8 mouse cellular contexts compared by ENCODE assay signal in the genomic region with DNA sequence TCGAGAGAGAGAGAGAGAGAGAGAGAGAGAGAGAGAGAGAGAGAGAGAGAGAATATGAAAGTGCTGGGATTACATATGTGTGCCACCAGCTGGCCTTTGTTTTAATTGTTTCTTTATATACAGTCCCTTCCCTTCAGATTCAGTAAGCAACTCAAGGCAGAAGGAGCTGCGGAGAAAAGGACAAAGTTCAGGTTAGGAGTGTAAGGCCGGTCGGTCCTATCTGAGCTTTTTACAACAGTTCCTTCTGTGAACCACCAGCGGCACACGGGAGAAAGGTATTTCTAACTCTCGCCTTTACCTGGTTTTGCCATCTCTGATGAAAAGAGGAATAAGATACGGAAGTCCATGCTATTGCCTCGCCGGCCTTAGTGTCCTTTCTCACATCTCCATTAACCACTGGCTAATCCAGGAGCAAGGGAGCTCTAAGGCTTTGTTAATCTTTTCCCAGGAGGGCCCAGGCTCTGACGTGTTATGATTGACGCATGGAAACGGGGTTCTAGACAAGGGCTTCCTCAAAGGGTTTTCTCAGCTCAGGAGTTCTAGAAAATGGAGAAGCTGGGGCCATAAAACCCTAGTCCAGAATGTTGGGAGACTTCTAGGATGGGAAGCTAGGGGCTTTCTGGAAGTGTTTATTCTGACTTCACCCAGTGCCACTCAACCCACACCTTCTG. TPM values are rescaled to one million over a fixed set of nuclear protein-coding genes. Genes with fewer than 3 reads are reported as not detected.
DNase-seq lines count a peak whose midpoint lies in the region; ATAC-seq and TF ChIP-seq lines count a peak whose summit lies in the region.

No protein-coding gene starts in this region.

- peak overlapping the region; percentile 69; the same call in 1 of the 2 replicates for H3K9ac ChIP-seq in forebrain, postnatal 0 days
- peak overlapping the region; percentile 81 for H3K9ac ChIP-seq in neural tube, embryonic 15.5 days (replicated peaks)

- 67% methylated on average over 13 of the region's 13 CpGs for WGBS in lung, adult 2 months
- WGBS in forebrain, postnatal 0 days, result 61% methylated on average over 13 of the region's 13 CpGs
- WGBS in large intestine, adult 2 months, result 27% methylated on average over 13 of the region's 13 CpGs
- 62% methylated on average over 13 of the region's 13 CpGs for WGBS in neural tube, embryonic 15.5 days

- no peaks in the 10 kb centered on the region for H3K9me3 ChIP-seq in forebrain, postnatal 0 days (ENCODE audit: low read length)
- H3K9me3 ChIP-seq in neural tube, embryonic 15.5 days (replicated peaks), result no peaks in the 10 kb centered on the region

- H3K4me2 ChIP-seq in forebrain, postnatal 0 days (ENCODE audit: low read depth), result peak overlapping the region; percentile 90
- peak overlapping the region; percentile 70 for H3K4me2 ChIP-seq in neural tube, embryonic 15.5 days

- H3K27ac ChIP-seq in forebrain, postnatal 0 days (ENCODE audit: low read depth, low read length), result no peak overlapping the region
- peak overlapping the region; percentile 45; the same call in 1 of the 2 replicates for H3K27ac ChIP-seq in neural tube, embryonic 15.5 days (replicated peaks)

- no peaks in the 10 kb centered on the region for H3K27me3 ChIP-seq in forebrain, postnatal 0 days (ENCODE audit: insufficient read depth, low read length)
- H3K27me3 ChIP-seq in neural tube, embryonic 15.5 days (replicated peaks), result no peaks in the 10 kb centered on the region

- TF ChIP-seq CTCF in lung, adult 2 months (IDR thresholded peaks at IDR 0.05; ENCODE audit: insufficient read depth, low read length), result no peak
- no peak for TF ChIP-seq CTCF in forebrain, postnatal 0 days (IDR thresholded peaks at IDR 0.05; ENCODE audit: low read depth)

- no peak for DNase-seq in lung, adult 2 months
- DNase-seq in lung, postnatal 36 days, result no peak
- no peak for DNase-seq in forebrain, postnatal 0 days
- DNase-seq in large intestine, adult 2 months (ENCODE audit: low read depth, low spot score), result peak; percentile 57
- no peak for DNase-seq in right cerebral cortex, postnatal 4 days
- DNase-seq in right cerebral cortex, postnatal 25 days, result no peak
- DNase-seq in layer of hippocampus, adult 11-12 months (ENCODE audit: low spot score), result no peak

- H3K4me1 ChIP-seq in lung, adult 2 months (ENCODE audit: control insufficient read depth, insufficient read depth, low read length), result no peaks in the 10 kb centered on the region
- no peaks in the 10 kb centered on the region for H3K4me1 ChIP-seq in forebrain, postnatal 0 days (ENCODE audit: insufficient read depth)
- peaks cover 26% of the 10 kb centered on the region for H3K4me1 ChIP-seq in neural tube, embryonic 15.5 days

- no peak for ATAC-seq in forebrain, postnatal 0 days
- ATAC-seq in neural tube, embryonic 15.5 days (ENCODE audit: low FRiP score), result no peak

- no peak for TF ChIP-seq POLR2A in lung, adult 2 months (IDR thresholded peaks at IDR 0.05; ENCODE audit: borderline replicate concordance, extremely low read depth, low read depth, low read length)

- H3K4me3 ChIP-seq in lung, adult 2 months (replicated peaks; ENCODE audit: extremely low read depth, low read depth, low read length), result peak overlapping the region; percentile 65
- peak overlapping the region; percentile 74 for H3K4me3 ChIP-seq in forebrain, postnatal 0 days (ENCODE audit: low read depth, low read length)
- peak overlapping the region; percentile 64 for H3K4me3 ChIP-seq in neural tube, embryonic 15.5 days (replicated peaks)

- H3K36me3 ChIP-seq in forebrain, postnatal 0 days (ENCODE audit: insufficient read depth), result no peaks in the 10 kb centered on the region
- H3K36me3 ChIP-seq in neural tube, embryonic 15.5 days, result no peaks in the 10 kb centered on the region

RNA-seq across cellular contexts. Expression of gene Cd63, which starts 8.1 kb away (rescaled TPM):
- polyA plus RNA-seq in lung, adult 2 months (2012; rRNA removed), result 110 and 132 TPM in 2 replicates
- total RNA-seq in forebrain, postnatal 0 days (2014; rRNA removed), result 11.7 and 25.2 TPM in 2 replicates
- 168 and 188 TPM in 2 replicates for polyA plus RNA-seq in forebrain, postnatal 0 days (2015; fragmentation: Nextera tagmentation; extraction: Ambion mirVana)
- polyA plus RNA-seq in large intestine, adult 2 months (2012; rRNA removed), result 130 and 137 TPM in 2 replicates
- polyA plus RNA-seq in neural tube, embryonic 15.5 days (2015; fragmentation: Nextera tagmentation; extraction: Ambion mirVana), result 254 and 295 TPM in 2 replicates

RNA-seq across cellular contexts. Expression of gene Rdh5, which starts 13.8 kb away (rescaled TPM):
- 20.1 and 20.3 TPM in 2 replicates for polyA plus RNA-seq in lung, adult 2 months (2012; rRNA removed)
- 4.1 and 5.8 TPM in 2 replicates for total RNA-seq in forebrain, postnatal 0 days (2014; rRNA removed)
- polyA plus RNA-seq in forebrain, postnatal 0 days (2015; fragmentation: Nextera tagmentation; extraction: Ambion mirVana), result 6.9 and 10.2 TPM in 2 replicates
- 19.0 and 19.3 TPM in 2 replicates for polyA plus RNA-seq in large intestine, adult 2 months (2012; rRNA removed)
- polyA plus RNA-seq in neural tube, embryonic 15.5 days (2015; fragmentation: Nextera tagmentation; extraction: Ambion mirVana), result 15.7 and 19.8 TPM in 2 replicates

RNA-seq across cellular contexts. Expression of gene Bloc1s1, which starts 14.9 kb away (rescaled TPM):
- polyA plus RNA-seq in lung, adult 2 months (2012; rRNA removed), result 171 and 192 TPM in 2 replicates
- 120 and 149 TPM in 2 replicates for total RNA-seq in forebrain, postnatal 0 days (2014; rRNA removed)
- 246 and 305 TPM in 2 replicates for polyA plus RNA-seq in forebrain, postnatal 0 days (2015; fragmentation: Nextera tagmentation; extraction: Ambion mirVana)
- 126 and 147 TPM in 2 replicates for polyA plus RNA-seq in large intestine, adult 2 months (2012; rRNA removed)
- polyA plus RNA-seq in neural tube, embryonic 15.5 days (2015; fragmentation: Nextera tagmentation; extraction: Ambion mirVana), result 248 and 265 TPM in 2 replicates

RNA-seq across cellular contexts. Expression of gene Gdf11, which starts 17.4 kb away (rescaled TPM):
- polyA plus RNA-seq in lung, adult 2 months (2012; rRNA removed), result 0.45 and 0.99 TPM in 2 replicates
- total RNA-seq in forebrain, postnatal 0 days (2014; rRNA removed), result 15.7 and 19.1 TPM in 2 replicates
- 4.3 and 6.7 TPM in 2 replicates for polyA plus RNA-seq in forebrain, postnatal 0 days (2015; fragmentation: Nextera tagmentation; extraction: Ambion mirVana)
- polyA plus RNA-seq in large intestine, adult 2 months (2012; rRNA removed), result 0.98 and 1.2 TPM in 2 replicates
- 6.8 and 9.0 TPM in 2 replicates for polyA plus RNA-seq in neural tube, embryonic 15.5 days (2015; fragmentation: Nextera tagmentation; extraction: Ambion mirVana)

RNA-seq across cellular contexts. Expression of gene Itga7, which starts 24.7 kb away (rescaled TPM):
- 31.5 and 37.6 TPM in 2 replicates for polyA plus RNA-seq in lung, adult 2 months (2012; rRNA removed)
- total RNA-seq in forebrain, postnatal 0 days (2014; rRNA removed), result 7.7 and 12.7 TPM in 2 replicates
- 5.8 and 7.7 TPM in 2 replicates for polyA plus RNA-seq in forebrain, postnatal 0 days (2015; fragmentation: Nextera tagmentation; extraction: Ambion mirVana)
- 12.6 and 12.9 TPM in 2 replicates for polyA plus RNA-seq in large intestine, adult 2 months (2012; rRNA removed)
- 7.2 and 8.8 TPM in 2 replicates for polyA plus RNA-seq in neural tube, embryonic 15.5 days (2015; fragmentation: Nextera tagmentation; extraction: Ambion mirVana)
